Mouse (Mus musculus) forebrain, embryonic 10.5 days (tissue): ENCODE measurements at regions not wholly inside any gene's neighbourhood (a gene's known extent, or its start where the extent isn't known, plus 50 kb on each side); places are given as distances from the start of the nearest gene placed in this dataset.
A peak's percentile ranks its signal among the peaks of the same experiment; 100 is the strongest.

ENCODE experiments used
- DNase-seq: peaks from one replicate; pipeline ENCODE4 v3.0.0-alpha.2; 2017; ENCODE audit warnings: low spot score; ENCODE audit errors: extremely low spot score
- H3K27ac ChIP-seq: fragments of 300-500 bp; sonication (generic); 2 replicates; pipeline ENCODE4 v1.5.1; 2016; ENCODE audit warnings: mild to moderate bottlenecking
- H3K27me3 ChIP-seq: fragments of 300-500 bp; sonication (generic); 2 replicates; pipeline ENCODE4 v1.6.1; 2016; ENCODE audit warnings: mild to moderate bottlenecking; ENCODE audit not compliant: poor library complexity, severe bottlenecking
- H3K36me3 ChIP-seq: fragments of 300-500 bp; sonication (generic); replicated peaks from 2 replicates; pipeline ENCODE4 v1.6.1; 2016; ENCODE audit warnings: mild to moderate bottlenecking, moderate library complexity
- H3K4me1 ChIP-seq: fragments of 300-500 bp; sonication (generic); 2 replicates; pipeline ENCODE4 v1.6.1; 2016
- H3K4me3 ChIP-seq: fragments of 300-500 bp; sonication (generic); 2 replicates; pipeline ENCODE4 v1.5.1; 2016; ENCODE audit warnings: mild to moderate bottlenecking, moderate library complexity
- H3K9me3 ChIP-seq: fragments of 300-500 bp; sonication (generic); 2 replicates; pipeline ENCODE4 v1.6.1; 2016; ENCODE audit warnings: mild to moderate bottlenecking, moderate library complexity
- WGBS: fragments of 180-500 bp; shearing (Covaris S2); methylation state at CpG from one replicate; pipeline ENCODE4 v1.1.7; 2016; 5-methylcytosine and 5-hydroxymethylcytosine counted together

DNA sequence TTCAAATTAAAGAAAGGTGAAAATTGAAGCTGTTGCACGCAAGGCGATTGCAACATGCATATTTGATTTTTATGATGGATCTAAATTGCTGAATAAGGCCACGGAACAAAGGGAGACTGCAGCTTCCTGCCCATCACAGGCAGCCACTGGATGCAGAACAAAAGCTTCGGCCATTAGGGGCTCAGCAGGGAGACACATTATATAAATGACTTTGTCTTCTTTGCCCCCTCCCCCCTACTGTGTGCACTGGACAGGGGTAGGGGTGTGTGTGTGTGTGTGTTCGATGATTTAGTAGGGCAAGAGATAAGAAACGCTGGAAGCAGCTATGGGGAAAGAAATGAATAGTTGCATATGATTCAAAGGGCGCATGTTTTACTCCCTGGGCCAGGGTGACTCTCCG, 481.2 kb upstream of the Pmfbp1 start:
- Histone ChIP-seq H3K4me1 (peaks cover 19% of the 10 kb centered on the region), H3K27me3 (peaks cover 21% of the 10 kb centered on the region; the same call in 1 of the 2 replicates), H3K9me3 (no peaks in the 10 kb centered on the region), H3K36me3 (no peaks in the 10 kb centered on the region), H3K4me3 (no peak overlapping the region), H3K27ac (no peak overlapping the region)
- 34% methylated on average over 8 of the region's 8 CpGs for WGBS
- no peak for DNase-seq

DNA sequence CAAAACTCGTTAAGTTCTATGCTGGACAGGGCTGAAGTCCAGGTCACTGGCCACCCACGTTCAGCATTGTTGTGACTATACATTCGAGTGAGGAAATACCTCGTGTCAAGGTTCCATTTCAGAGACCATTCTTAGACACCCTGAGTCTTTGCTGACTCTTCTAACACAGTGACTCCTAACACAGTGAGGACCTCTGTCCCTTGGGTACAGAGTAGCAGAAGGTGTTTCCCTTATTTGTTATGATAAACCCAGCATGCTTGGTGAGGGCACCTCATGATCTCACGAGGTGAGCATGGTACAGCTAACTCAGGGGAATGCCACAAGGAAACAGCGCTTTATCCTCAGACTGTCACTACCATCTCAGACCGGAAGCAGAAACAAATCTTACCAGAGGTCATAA, 480.2 kb upstream of the Pmfbp1 start:
- DNase-seq, result no peak
- no peaks in the 10 kb centered on the region for H3K36me3 ChIP-seq
- H3K27ac ChIP-seq, result no peak overlapping the region
- H3K9me3 ChIP-seq, result no peaks in the 10 kb centered on the region
- peaks cover 12% of the 10 kb centered on the region for H3K4me1 ChIP-seq
- peaks cover 16% of the 10 kb centered on the region; the same call in 1 of the 2 replicates for H3K27me3 ChIP-seq
- no peak overlapping the region for H3K4me3 ChIP-seq
- 58% methylated on average over 7 of the region's 7 CpGs for whole genome bisulfite sequencing

DNA sequence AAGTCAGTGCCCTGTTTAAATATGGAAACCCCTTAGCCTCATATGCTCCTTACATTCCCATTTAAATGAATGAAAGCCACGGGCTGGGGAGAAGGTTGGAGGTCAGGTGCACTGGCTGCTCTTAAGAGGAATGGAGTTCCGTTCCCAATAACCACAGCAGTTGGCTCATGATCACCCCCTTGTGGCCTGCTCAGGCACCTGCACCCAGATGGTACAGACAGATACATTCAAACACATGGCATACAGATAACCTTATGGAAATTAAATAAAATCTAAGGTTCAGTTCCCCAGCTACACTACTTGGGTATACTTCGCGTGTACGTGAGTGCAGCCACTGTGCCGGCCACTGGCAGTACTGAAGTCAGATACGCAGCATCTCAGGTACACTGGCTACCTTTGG, 479.1 kb upstream of the Pmfbp1 start:
- Histone ChIP-seq H3K27me3 (peaks cover 7% of the 10 kb centered on the region; the same call in 1 of the 2 replicates), H3K4me1 (peaks cover 12% of the 10 kb centered on the region), H3K4me3 (no peak overlapping the region), H3K9me3 (no peaks in the 10 kb centered on the region), H3K27ac (no peak overlapping the region), H3K36me3 (no peaks in the 10 kb centered on the region)
- DNase-seq, result peak; percentile 46
- WGBS, result 64% methylated on average over 7 of the region's 7 CpGs

DNA sequence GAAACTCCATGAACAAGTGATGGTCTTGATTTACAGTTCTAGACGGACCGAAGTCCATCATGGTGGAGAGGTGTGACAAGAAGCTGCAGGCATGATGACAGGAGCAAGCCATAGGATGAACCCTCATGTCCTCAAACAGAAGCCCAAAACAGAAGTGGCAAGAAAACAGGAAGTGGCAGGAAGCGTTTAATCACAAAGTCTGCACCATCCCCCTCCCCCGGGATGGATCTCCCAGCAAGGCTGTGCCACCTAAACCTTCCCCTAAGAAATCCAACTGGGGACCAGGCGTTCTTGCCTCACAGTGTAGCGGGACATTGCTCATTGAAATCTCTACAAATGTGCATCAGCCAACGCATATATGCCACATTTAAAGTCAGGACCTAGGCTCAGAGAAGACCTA, 474.3 kb upstream of the Pmfbp1 start:
- Histone ChIP-seq H3K4me3 (no peak overlapping the region), H3K36me3 (no peaks in the 10 kb centered on the region), H3K9me3 (no peaks in the 10 kb centered on the region), H3K27me3 (no peaks in the 10 kb centered on the region), H3K27ac (no peak overlapping the region), H3K4me1 (no peaks in the 10 kb centered on the region)
- no peak for DNase-seq
- WGBS, result 85% methylated on average over 7 of the region's 7 CpGs

DNA sequence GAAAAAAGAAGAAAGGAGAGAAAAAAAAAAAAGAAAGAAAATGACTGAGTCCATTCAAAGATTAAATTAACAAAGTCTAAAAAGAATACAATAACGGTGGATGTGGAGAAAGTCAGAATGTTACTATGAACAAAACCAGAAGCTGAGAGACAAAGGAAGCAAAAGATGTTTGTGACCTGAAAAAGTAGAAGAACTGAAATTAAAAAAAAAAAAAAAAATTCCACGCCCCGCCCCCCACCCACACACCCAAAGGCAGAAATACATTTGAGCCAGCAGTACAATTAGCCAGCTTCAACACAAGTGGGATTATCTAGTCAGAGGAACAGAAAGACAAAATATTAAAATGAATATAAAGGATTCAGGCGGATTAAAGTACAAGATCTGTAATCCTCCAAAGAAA, 473.7 kb upstream of the Pmfbp1 start:
- Histone ChIP-seq H3K4me1 (no peaks in the 10 kb centered on the region), H3K27ac (no peak overlapping the region), H3K27me3 (no peaks in the 10 kb centered on the region), H3K4me3 (no peak overlapping the region), H3K9me3 (no peaks in the 10 kb centered on the region), H3K36me3 (no peaks in the 10 kb centered on the region)
- DNase-seq, result no peak
- WGBS, result 91% methylated on average over 4 of the region's 4 CpGs

DNA sequence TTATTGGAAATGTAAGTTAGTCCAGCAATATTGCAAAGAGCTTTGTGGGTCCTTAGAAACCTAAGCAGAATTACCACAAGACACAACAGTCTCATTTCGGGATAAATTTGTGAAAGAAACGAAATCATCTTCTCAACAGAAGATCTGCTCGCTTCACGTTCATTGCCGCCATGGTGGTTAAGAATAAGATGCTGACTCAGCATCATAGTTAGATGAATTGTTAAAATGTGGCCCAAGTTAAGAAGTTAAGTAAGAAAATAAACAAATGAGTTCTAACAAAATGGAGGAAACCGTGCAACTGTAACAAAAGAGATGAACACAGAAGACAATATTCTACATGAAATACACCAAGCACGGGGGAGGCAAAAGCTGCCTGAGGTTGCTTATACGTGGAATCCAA, 465.9 kb upstream of the Pmfbp1 start:
- whole genome bisulfite sequencing, result 94% methylated on average over 8 of the region's 8 CpGs
- no peaks in the 10 kb centered on the region for H3K9me3 ChIP-seq
- H3K27ac ChIP-seq, result no peak overlapping the region
- no peaks in the 10 kb centered on the region for H3K27me3 ChIP-seq
- H3K4me1 ChIP-seq, result no peaks in the 10 kb centered on the region
- H3K36me3 ChIP-seq, result no peaks in the 10 kb centered on the region
- H3K4me3 ChIP-seq, result no peak overlapping the region
- no peak for DNase-seq

DNA sequence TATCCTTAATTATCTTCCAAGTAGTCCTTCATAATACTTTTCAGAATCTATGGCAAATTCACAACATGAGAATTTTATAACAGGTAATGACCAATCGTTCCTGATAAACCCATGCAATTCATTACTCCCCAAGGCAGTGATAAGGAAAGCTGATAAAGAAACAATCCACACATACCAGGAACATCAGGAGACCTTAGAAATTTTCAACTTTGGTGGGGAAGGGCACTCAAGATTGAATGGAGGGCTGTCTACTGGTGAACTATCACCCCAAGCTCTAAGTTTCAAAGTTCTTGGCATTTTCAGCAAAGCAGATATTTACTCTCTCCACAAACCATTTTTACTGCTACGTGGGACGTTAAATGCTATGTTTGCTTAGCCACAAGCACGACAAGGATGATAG, 440.2 kb upstream of the Pmfbp1 start:
- H3K4me3 ChIP-seq, result no peak overlapping the region
- H3K4me1 ChIP-seq, result no peaks in the 10 kb centered on the region
- DNase-seq, result no peak
- H3K9me3 ChIP-seq, result peaks cover 11% of the 10 kb centered on the region
- 92% methylated on average over 4 of the region's 4 CpGs for WGBS
- H3K27me3 ChIP-seq, result no peaks in the 10 kb centered on the region
- no peak overlapping the region for H3K27ac ChIP-seq
- no peaks in the 10 kb centered on the region for H3K36me3 ChIP-seq

DNA sequence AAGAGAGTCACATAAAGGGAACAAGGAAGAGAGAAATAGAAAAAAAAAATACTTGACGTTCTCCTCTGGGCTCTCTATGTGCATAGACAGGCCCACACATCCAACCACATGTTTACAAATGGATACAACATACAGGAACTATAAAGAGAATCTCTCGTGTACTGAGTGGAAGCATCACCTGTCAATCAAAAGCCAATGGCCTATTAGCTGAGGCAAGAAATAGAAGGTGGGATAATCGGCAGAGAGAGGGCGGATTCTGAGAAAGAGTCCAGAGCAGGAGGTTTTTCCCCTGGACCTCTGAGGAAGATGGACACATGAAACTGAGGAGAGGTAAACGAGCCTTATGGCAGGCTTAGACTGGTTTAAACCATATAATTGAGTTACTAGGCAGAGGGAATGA, 434.7 kb upstream of the Pmfbp1 start:
- H3K4me1 ChIP-seq, result no peaks in the 10 kb centered on the region
- no peak overlapping the region for H3K27ac ChIP-seq
- no peaks in the 10 kb centered on the region for H3K9me3 ChIP-seq
- DNase-seq, result no peak
- H3K4me3 ChIP-seq, result no peak overlapping the region
- WGBS, result 86% methylated on average over 5 of the region's 5 CpGs
- H3K27me3 ChIP-seq, result no peaks in the 10 kb centered on the region
- no peaks in the 10 kb centered on the region for H3K36me3 ChIP-seq

DNA sequence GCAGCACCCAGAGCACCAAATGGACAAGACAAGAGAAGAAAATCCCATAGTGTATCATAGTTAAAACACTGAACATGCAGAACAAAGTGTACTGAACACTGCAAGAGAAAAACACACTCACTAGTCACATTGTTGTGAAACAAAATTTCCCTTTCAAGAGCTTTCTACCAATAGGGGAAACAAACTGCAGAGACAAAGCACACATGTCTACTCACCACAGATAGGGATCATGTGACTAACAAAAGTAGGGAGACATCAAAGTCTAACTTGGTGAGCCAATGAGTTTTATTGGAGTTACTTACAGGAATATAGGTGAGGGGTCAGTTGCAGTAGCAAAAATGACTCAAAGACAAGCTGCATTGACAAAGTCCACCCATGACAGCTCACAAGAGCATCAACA, 431.5 kb upstream of the Pmfbp1 start:
- Histone ChIP-seq H3K36me3 (no peaks in the 10 kb centered on the region), H3K9me3 (no peaks in the 10 kb centered on the region), H3K4me3 (no peak overlapping the region), H3K4me1 (no peaks in the 10 kb centered on the region), H3K27me3 (no peaks in the 10 kb centered on the region), H3K27ac (no peak overlapping the region)
- no peak for DNase-seq

DNA sequence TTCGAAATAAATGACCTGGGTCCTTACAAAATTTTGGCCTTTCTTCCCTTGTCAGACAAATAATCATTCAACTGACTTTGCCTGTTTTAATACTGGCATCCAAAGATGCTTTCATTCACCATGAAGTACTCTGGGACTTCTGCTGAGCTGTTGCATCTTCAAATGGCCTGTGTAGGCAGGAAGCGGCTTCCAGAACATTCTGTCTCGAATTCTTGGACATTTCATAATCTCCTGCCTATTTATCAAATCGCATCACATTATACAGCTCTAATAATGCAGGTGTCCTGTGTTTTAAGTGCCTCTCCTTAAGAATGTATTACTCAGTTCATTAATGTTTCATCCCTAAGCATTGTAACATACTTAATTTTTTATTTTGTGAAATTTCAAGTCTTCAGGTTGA, 420.1 kb upstream of the Pmfbp1 start:
- WGBS, result 92% methylated on average over 4 of the region's 4 CpGs
- Histone ChIP-seq H3K4me3 (no peak overlapping the region), H3K4me1 (peaks cover 9% of the 10 kb centered on the region), H3K36me3 (no peaks in the 10 kb centered on the region), H3K27me3 (no peaks in the 10 kb centered on the region), H3K27ac (no peak overlapping the region), H3K9me3 (peaks cover 9% of the 10 kb centered on the region; the same call in 1 of the 2 replicates)
- DNase-seq, result no peak

DNA sequence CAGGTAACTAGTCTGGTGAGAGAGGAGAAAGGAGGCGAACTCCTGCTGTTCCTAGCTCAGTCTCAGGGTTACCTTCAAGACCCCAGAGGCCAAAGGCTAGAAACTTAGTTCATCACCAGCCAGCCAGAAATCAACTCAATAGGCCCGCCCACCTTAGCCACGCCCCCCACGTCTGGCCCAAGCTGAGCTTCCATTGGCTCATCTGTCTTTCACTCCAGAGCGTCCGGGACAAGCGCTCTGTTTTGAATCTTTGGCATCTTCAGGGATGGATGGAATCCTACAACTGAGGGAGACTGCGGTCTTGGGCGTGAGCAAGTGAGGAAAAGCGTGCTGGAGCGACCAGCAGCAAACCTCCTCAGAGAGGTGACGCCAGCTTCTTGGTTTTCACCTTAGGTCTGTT, 418.8 kb upstream of the Pmfbp1 start:
- 13% methylated on average over 12 of the region's 12 CpGs for WGBS
- Histone ChIP-seq H3K4me3 (peak overlapping the region; percentile 52), H3K27ac (peak overlapping the region; percentile 22; the same call in 1 of the 2 replicates), H3K4me1 (peaks cover 9% of the 10 kb centered on the region), H3K27me3 (no peaks in the 10 kb centered on the region), H3K9me3 (peaks cover 9% of the 10 kb centered on the region; the same call in 1 of the 2 replicates), H3K36me3 (no peaks in the 10 kb centered on the region)
- DNase-seq, result peak; percentile 61

DNA sequence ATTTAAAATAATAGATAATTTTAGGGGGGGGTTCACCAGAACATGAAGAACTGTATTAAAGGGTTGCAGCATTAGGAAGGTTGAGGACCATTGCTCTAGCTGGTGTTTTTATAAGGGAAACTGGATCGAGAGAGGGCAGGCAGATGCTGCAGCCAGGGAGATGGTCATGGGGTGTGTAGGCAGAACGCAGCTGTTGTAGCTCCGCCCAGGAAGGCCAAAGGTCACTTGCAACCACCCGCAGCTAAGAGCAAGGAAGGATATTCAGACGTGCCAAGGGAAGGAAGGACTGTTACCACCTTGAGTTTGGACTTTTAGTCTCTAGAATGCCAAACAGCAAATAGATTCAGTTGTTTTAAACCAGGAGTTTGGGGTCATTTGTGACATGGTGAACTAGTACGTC, 414.6 kb upstream of the Pmfbp1 start:
- no peaks in the 10 kb centered on the region for H3K27me3 ChIP-seq
- peaks cover 9% of the 10 kb centered on the region for H3K4me1 ChIP-seq
- H3K27ac ChIP-seq, result no peak overlapping the region
- H3K36me3 ChIP-seq, result no peaks in the 10 kb centered on the region
- H3K9me3 ChIP-seq, result peaks cover 14% of the 10 kb centered on the region; the same call in 1 of the 2 replicates
- DNase-seq, result no peak
- 71% methylated on average over 6 of the region's 6 CpGs for WGBS
- H3K4me3 ChIP-seq, result no peak overlapping the region

DNA sequence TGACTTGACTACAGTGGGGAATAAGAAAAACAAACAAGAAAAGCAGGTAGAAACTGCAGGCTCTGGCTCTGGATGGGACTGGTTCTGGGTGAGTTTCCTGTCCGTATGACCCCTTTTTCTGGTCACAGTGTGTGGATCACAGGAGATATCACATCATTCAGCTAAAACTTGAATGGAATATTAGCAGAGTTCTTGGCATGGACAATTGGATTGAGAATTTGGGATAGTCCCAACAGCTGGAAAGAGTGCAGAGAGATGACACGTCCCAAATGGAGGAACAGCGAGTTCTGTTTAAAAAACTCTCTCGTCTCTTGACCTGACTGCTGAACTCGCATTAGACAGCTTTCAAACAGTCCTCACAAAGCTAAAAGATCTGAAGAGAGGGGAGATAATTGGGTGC, 412.5 kb upstream of the Pmfbp1 start:
- no peaks in the 10 kb centered on the region for H3K36me3 ChIP-seq
- H3K4me3 ChIP-seq, result no peak overlapping the region
- no peak for DNase-seq
- no peaks in the 10 kb centered on the region for H3K27me3 ChIP-seq
- H3K4me1 ChIP-seq, result no peaks in the 10 kb centered on the region
- 88% methylated on average over 5 of the region's 5 CpGs for WGBS
- no peak overlapping the region for H3K27ac ChIP-seq
- peaks cover 14% of the 10 kb centered on the region; the same call in 1 of the 2 replicates for H3K9me3 ChIP-seq

DNA sequence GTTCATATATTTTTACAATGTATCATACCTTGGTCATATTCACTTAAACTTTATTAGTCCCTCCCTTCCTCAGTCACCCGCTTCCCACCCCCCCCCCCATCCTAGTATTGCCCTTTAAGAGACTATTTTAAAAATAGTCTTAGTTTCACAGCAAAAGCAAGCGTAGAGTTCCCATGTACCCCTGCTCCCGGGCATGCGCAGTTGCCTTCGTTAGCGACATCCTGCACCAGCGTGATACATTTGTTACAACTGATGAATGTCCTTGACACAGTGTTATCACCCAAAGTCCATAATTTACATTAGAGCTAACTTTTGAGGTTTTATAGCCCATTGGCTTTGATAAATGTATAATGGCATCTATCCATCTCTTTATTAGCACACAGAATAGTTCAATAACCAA, 408.7 kb upstream of the Pmfbp1 start:
- Histone ChIP-seq H3K36me3 (no peaks in the 10 kb centered on the region), H3K4me1 (no peaks in the 10 kb centered on the region), H3K4me3 (no peak overlapping the region), H3K27me3 (no peaks in the 10 kb centered on the region), H3K27ac (no peak overlapping the region), H3K9me3 (peaks cover 5% of the 10 kb centered on the region; the same call in 1 of the 2 replicates)
- DNase-seq, result no peak
- WGBS, result 95% methylated on average over 7 of the region's 7 CpGs
